Mouse (Mus musculus): Measurements from ENCODE around the gene Ccnc. TPM values are rescaled to one million over a fixed set of nuclear protein-coding genes. Genes with fewer than 3 reads are reported as not detected.
A peak's percentile ranks its signal among the peaks of the same experiment; 100 is the strongest.

Ccnc gene
- polyA plus RNA-seq, 1 experiment = 28.3 TPM

DNA sequence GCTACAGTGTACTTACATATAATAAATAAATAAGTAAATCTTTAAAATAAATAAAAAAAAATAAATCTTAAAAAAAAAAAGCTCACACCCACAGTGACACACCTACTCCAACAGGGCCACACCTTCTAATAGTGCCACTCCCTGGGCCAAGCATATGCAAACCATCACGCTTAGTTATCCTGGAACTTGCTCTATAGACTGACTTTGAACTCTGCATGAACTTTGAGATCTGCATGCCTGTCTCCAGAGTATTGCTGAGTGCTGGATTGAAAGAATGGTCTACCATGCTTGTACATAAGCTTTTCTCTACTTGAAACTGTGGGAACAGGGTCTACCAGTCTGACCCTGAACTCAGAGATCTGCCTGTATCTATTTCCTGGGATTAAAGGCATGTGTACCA is 43.6 kb downstream of the Ccnc start:
- H3K27me3 ChIP-seq (ENCODE audit: control insufficient read depth, insufficient read depth, low read length) = no peaks in the 10 kb centered on the region
- no peak overlapping the region for H3K4me3 ChIP-seq (replicated peaks; ENCODE audit: insufficient read depth, low read depth, low read length)
- no peaks in the 10 kb centered on the region for H3K4me1 ChIP-seq (ENCODE audit: control insufficient read depth, insufficient read depth, low read length)
- H3K27ac ChIP-seq (ENCODE audit: insufficient read depth, low read length) = no peak overlapping the region
- TF ChIP-seq POLR2A (IDR thresholded peaks at IDR 0.05; ENCODE audit: borderline replicate concordance, insufficient read depth, low read length) (no peak), CTCF (IDR thresholded peaks at IDR 0.05; ENCODE audit: borderline replicate concordance, insufficient read depth, low read depth, low read length) (no peak)
- DNase-seq = no peak
- 96% methylated on average over 1 of the region's 1 CpGs for WGBS

DNA sequence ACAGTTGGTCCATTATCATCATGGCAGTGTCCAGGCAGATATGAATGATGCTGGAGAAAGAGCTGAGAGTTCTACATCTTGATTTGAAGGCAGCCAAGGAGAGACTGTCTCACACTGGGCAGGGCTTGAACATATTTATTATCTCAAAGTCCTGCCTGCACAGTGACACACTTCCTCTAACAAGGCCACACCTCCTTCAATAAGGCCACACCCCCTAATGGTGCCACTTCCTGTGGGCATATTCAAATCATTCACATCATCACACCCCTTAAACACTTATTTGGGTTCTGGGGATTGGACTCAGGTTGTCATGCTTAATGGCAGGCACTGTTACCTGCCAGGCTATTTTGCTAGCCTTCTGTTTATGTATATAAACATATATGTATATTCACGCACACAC is 44.8 kb downstream of the Ccnc start:
- no peak overlapping the region for H3K4me3 ChIP-seq (replicated peaks; ENCODE audit: insufficient read depth, low read depth, low read length)
- no peaks in the 10 kb centered on the region for H3K27me3 ChIP-seq (ENCODE audit: control insufficient read depth, insufficient read depth, low read length)
- no peak for TF ChIP-seq CTCF (IDR thresholded peaks at IDR 0.05; ENCODE audit: borderline replicate concordance, insufficient read depth, low read depth, low read length)
- no peak for TF ChIP-seq POLR2A (IDR thresholded peaks at IDR 0.05; ENCODE audit: borderline replicate concordance, insufficient read depth, low read length)
- 96% methylated on average over 1 of the region's 1 CpGs for WGBS
- no peak overlapping the region for H3K27ac ChIP-seq (ENCODE audit: insufficient read depth, low read length)
- DNase-seq = no peak
- H3K4me1 ChIP-seq (ENCODE audit: control insufficient read depth, insufficient read depth, low read length) = no peaks in the 10 kb centered on the region

DNA sequence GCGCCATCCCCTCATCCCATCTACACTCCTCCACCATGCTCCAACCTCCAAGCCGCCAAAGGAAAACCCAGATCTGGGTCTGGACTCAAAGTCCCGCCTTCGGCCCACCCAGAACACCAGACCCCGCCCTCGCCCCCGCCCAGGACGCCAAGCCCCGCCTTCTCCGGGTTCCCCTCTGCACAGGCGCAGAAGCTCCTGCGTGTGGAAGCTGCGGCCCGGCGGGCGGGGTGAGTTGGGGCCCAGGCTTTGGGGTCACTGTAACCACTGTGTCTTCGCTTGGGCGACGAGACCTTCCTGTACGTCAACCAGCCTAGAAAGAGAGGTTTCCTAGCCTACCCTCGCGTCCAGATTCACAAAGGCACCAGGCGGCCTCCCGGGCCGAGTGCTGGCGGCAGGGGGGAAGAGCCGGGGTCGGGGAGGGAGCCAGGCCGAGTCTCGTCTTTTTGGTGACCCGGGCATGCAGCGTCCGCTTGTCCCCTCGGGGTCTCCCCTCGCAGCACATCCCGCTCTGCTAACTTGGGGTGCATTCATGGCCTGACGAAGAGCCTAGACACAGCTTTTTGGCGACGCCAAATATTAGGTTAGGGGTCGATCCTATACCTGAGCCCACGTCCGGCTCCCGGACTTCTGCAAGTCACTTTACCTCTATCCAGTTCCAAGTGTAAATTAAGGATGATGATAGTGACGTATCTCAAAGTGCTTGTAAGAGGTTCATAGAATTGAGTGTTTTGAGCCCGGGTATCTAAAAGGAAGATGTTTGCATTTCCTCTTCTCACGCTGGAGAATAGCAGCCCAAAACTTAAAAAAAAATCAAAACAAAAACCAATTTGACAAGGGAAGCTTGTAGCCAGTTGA is 48.8 kb downstream of the Ccnc start:
- peak; percentile 92 to 94 for DNase-seq
- TF ChIP-seq POLR2A (IDR thresholded peaks at IDR 0.05; ENCODE audit: borderline replicate concordance, insufficient read depth, low read length) (peak; percentile 85), CTCF (IDR thresholded peaks at IDR 0.05; ENCODE audit: borderline replicate concordance, insufficient read depth, low read depth, low read length) (no peak)
- Histone ChIP-seq H3K27ac (ENCODE audit: insufficient read depth, low read length) (peak overlapping the region; percentile 73), H3K27me3 (ENCODE audit: control insufficient read depth, insufficient read depth, low read length) (no peaks in the 10 kb centered on the region), H3K4me3 (replicated peaks; ENCODE audit: insufficient read depth, low read depth, low read length) (peak overlapping the region; percentile 96), H3K4me1 (ENCODE audit: control insufficient read depth, insufficient read depth, low read length) (no peaks in the 10 kb centered on the region)
- under 1% methylated on average over 46 of the region's 46 CpGs for WGBS

DNA sequence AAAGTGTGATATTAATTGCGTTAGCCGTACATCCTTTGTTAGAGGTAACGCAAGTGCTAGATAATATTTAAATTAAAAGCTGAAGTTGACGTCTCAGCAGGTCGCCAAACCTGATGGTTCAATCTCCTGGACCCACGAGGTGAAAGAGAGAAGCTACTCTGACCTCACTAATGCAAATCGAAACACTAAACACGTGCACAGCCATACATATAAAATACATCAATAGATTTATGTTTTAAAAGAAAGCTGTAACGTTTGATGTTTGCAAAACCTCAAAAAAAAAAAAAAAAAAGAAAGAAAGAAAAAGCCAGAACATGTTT is 49.4 kb downstream of the Ccnc start:
- no peak overlapping the region for H3K27ac ChIP-seq (ENCODE audit: insufficient read depth, low read length)
- 2% methylated on average over 9 of the region's 9 CpGs for WGBS
- H3K27me3 ChIP-seq (ENCODE audit: control insufficient read depth, insufficient read depth, low read length) = no peaks in the 10 kb centered on the region
- TF ChIP-seq CTCF (IDR thresholded peaks at IDR 0.05; ENCODE audit: borderline replicate concordance, insufficient read depth, low read depth, low read length) = no peak
- DNase-seq = no peak
- H3K4me1 ChIP-seq (ENCODE audit: control insufficient read depth, insufficient read depth, low read length) = no peaks in the 10 kb centered on the region
- H3K4me3 ChIP-seq (replicated peaks; ENCODE audit: insufficient read depth, low read depth, low read length) = peak overlapping the region; percentile 96

DNA sequence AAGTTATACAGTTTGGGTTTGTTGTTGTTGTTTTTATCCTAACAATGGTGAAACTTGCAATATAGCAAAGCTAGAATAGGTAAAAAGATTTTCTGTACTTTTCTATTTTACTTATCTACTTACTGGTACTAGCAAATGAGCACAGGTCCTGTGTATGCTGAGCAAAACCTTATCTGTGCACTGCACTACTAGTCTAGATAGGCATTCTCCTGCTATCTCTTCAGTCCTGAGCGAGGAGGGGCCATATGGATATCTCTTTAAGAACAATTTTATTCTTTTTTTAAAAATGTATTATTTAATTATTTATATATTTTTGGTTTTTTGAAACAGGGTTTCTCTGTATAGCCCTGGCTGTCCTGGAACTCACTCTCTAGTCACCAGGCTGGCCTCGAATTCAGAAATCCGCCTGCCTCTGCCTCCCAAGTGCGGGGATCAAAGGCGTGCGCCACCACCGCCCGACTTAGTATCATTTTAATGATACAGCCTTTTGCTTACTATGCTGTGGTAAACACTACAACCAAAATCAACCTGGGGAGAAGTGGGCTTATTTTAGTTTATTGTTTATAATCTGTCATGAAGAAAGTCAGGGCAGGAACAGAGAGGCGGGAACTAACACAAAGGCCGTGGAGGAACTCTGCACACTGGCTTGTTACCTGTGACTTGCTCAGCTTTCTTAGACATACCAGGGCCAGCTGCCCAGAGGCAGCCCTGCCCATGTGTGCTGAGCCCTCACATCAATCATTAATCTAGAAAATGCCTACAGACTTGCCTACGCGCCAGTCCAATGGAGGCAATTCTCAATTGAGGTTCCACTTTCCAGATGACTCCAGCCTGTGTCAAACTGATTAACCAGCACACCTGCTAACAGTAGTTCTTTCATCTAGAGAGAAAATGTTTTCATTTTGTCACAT is 53.6 kb downstream of the Ccnc start:
- TF ChIP-seq POLR2A (IDR thresholded peaks at IDR 0.05; ENCODE audit: borderline replicate concordance, insufficient read depth, low read length) (no peak), CTCF (IDR thresholded peaks at IDR 0.05; ENCODE audit: borderline replicate concordance, insufficient read depth, low read depth, low read length) (no peak)
- H3K27me3 ChIP-seq (ENCODE audit: control insufficient read depth, insufficient read depth, low read length) = no peaks in the 10 kb centered on the region
- DNase-seq = no peak
- H3K4me3 ChIP-seq (replicated peaks; ENCODE audit: insufficient read depth, low read depth, low read length) = no peak overlapping the region
- H3K27ac ChIP-seq (ENCODE audit: insufficient read depth, low read length) = no peak overlapping the region
- no peaks in the 10 kb centered on the region for H3K4me1 ChIP-seq (ENCODE audit: control insufficient read depth, insufficient read depth, low read length)
- WGBS = 97% methylated on average over 12 of the region's 12 CpGs

DNA sequence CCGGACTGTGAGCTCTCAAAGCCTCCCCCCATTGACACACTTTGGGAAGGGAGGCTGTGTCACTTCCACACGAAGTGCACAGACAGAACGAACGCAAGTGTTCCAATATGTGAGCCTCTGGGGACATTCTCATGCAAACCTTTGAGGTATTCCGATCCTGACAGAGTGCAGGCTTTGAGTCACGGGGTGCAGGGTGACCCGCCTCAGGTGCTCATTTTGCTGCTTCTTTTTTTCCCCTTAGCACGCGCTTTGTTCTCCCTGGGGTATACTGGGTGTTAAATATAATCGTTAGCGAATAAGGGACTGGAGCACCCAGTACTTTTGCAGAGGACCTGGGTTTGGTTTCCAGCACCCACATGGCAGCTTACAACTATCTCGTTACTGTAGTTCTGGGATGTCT is 58.8 kb downstream of the Ccnc start:
- WGBS = 96% methylated on average over 12 of the region's 12 CpGs
- Histone ChIP-seq H3K4me3 (replicated peaks; ENCODE audit: insufficient read depth, low read depth, low read length) (no peak overlapping the region), H3K27ac (ENCODE audit: insufficient read depth, low read length) (no peak overlapping the region), H3K27me3 (ENCODE audit: control insufficient read depth, insufficient read depth, low read length) (no peaks in the 10 kb centered on the region), H3K4me1 (ENCODE audit: control insufficient read depth, insufficient read depth, low read length) (no peaks in the 10 kb centered on the region)
- no peak for DNase-seq
- TF ChIP-seq POLR2A (IDR thresholded peaks at IDR 0.05; ENCODE audit: borderline replicate concordance, insufficient read depth, low read length) (no peak), CTCF (IDR thresholded peaks at IDR 0.05; ENCODE audit: borderline replicate concordance, insufficient read depth, low read depth, low read length) (no peak)

DNA sequence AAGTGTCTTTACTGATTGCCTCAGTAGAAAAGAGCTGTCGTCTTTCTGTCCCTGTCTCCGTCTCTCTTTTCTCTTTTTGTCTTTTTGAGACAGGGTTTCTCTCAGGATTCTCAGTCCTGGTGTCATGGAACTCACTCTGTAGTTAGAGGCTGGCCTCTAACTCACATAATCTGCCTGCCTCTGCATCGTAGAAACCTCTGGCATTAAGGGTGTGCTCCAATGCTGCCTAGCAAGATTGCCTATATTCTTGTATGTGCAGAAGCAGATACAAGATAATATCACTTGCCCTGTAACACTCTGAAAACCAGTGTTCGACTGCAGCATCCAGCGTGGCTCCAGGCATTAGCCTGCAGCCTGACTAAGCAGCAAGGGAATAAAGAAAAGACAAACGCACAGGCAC is 61.4 kb downstream of the Ccnc start:
- WGBS = 67% methylated on average over 6 of the region's 6 CpGs
- Histone ChIP-seq H3K4me1 (ENCODE audit: control insufficient read depth, insufficient read depth, low read length) (peaks cover 3% of the 10 kb centered on the region), H3K27me3 (ENCODE audit: control insufficient read depth, insufficient read depth, low read length) (no peaks in the 10 kb centered on the region), H3K27ac (ENCODE audit: insufficient read depth, low read length) (no peak overlapping the region), H3K4me3 (replicated peaks; ENCODE audit: insufficient read depth, low read depth, low read length) (no peak overlapping the region)
- TF ChIP-seq POLR2A (IDR thresholded peaks at IDR 0.05; ENCODE audit: borderline replicate concordance, insufficient read depth, low read length) (no peak), CTCF (IDR thresholded peaks at IDR 0.05; ENCODE audit: borderline replicate concordance, insufficient read depth, low read depth, low read length) (no peak)
- DNase-seq = no peak
